Mouse (Mus musculus): ENCODE results near the gene Kif7. TPM values are rescaled to one million over a fixed set of nuclear protein-coding genes. Genes with fewer than 3 reads are reported as not detected.

The Kif7 gene
- polyA plus RNA-seq, 1 experiment from 2014 or later = 3.3 TPM

DNA sequence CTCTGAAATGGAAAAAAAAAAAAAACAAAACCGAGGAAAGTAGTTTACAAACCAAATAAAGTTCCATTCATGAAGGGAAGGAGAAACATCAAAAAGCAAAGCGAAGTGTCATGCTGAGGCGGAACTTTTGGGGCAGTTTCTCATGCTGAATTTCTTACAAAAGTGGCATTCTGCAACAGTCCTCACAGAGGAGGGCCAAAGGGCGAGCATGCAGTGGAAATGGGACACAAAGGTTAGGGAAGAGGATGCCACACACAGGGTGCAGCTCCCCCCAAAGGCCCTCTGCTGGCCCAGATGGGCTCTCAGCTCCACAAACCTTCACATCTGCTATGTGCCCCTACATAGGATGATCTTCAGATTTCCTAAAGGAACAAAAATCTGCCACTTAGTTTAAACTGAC, 24.8 kb upstream of the Kif7 start:
- Histone ChIP-seq H3K9ac (replicated peaks) (no peak overlapping the region), H3K4me3 (no peak overlapping the region), H3K27ac (replicated peaks) (no peak overlapping the region), H3K4me1 (peaks cover 7% of the 10 kb centered on the region), H3K9me3 (no peaks in the 10 kb centered on the region), H3K4me2 (replicated peaks) (no peak overlapping the region), H3K36me3 (0 out of 2 replicates have a peak, but pooled peaks cover 5% of the 10 kb centered on the region), H3K27me3 (no peaks in the 10 kb centered on the region)
- WGBS = 85% methylated on average over 4 of the region's 4 CpGs
- no peak for ATAC-seq (replicated peaks)

DNA sequence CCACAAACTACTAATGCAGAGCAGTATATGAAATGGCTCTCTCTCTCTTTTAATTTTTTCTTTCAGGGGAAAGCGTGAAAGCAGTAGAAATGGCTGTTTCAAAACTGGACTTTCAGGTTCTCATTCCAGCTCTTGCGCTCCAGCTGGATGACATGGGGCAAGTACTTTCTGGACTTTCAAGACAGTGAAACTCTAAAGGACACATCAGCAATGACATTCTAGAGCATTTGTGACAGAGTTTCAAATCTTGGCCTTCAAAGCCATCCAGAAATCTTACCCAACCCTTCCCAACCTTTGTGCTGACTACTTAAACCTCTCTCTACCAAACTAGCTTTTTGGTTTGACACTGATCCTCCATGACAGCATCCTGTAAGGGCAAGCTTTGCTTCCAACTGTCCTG, 23.4 kb upstream of the Kif7 start:
- 98% methylated on average over 2 of the region's 2 CpGs for WGBS
- no peak overlapping the region for H3K9ac ChIP-seq (replicated peaks)
- no peak overlapping the region for H3K27ac ChIP-seq (replicated peaks)
- H3K27me3 ChIP-seq = no peaks in the 10 kb centered on the region
- H3K4me1 ChIP-seq = peaks cover 7% of the 10 kb centered on the region
- H3K9me3 ChIP-seq = no peaks in the 10 kb centered on the region
- H3K36me3 ChIP-seq = 0 out of 2 replicates have a peak, but pooled peaks cover 5% of the 10 kb centered on the region
- no peak overlapping the region for H3K4me3 ChIP-seq
- H3K4me2 ChIP-seq (replicated peaks) = no peak overlapping the region
- ATAC-seq (replicated peaks) = no peak

DNA sequence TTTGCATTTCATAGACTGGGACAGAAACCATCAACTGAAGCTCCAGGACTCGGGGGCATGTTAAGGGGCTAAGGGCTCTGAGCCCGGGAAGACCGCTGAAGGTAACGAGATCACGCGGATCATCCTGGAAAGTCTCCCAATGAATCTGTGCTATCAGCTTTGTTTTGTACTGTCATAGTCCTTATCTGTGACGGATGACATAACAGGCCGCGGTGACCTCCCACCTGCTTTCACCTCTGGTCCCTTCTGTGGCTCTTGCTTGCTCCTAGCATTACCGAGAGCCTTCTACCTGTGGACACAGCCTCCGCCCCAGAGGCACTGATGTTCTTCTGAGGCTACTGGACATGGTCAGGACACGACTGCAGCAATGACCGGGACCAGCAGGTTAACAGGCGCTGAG, 21.0 kb upstream of the Kif7 start:
- no peak overlapping the region for H3K4me2 ChIP-seq (replicated peaks)
- ATAC-seq (replicated peaks) = no peak
- no peak overlapping the region for H3K27ac ChIP-seq (replicated peaks)
- no peak overlapping the region for H3K4me3 ChIP-seq
- H3K4me1 ChIP-seq = no peaks in the 10 kb centered on the region
- 0 out of 2 replicates have a peak, but pooled peaks cover 5% of the 10 kb centered on the region for H3K36me3 ChIP-seq
- H3K27me3 ChIP-seq = no peaks in the 10 kb centered on the region
- WGBS = 89% methylated on average over 14 of the region's 14 CpGs
- no peak overlapping the region for H3K9ac ChIP-seq (replicated peaks)
- H3K9me3 ChIP-seq = no peaks in the 10 kb centered on the region

DNA sequence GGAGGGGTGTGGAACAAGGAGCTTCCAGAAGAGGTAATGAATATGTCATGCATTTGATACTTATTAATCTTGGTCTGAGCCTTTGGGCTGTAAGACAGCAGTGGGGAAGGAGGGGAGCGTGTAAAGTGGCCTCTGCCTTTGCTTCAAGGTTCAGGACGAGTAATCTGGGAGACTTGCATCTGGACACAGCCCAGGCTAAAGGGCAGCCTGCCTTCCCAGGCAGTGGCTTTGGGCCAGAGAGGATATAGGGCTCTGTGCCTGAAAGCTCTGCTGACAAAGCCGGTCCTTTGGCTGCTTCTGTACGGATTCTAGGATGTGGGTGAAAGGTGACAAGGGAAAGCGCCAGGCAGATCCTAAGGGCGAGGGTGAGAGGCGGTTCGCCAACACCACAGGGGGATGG, 19.0 kb upstream of the Kif7 start:
- Histone ChIP-seq H3K4me2 (replicated peaks) (no peak overlapping the region), H3K27ac (replicated peaks) (no peak overlapping the region), H3K4me1 (no peaks in the 10 kb centered on the region), H3K36me3 (0 out of 2 replicates have a peak, but pooled peaks cover 5% of the 10 kb centered on the region), H3K9ac (replicated peaks) (no peak overlapping the region), H3K4me3 (no peak overlapping the region), H3K9me3 (no peaks in the 10 kb centered on the region), H3K27me3 (no peaks in the 10 kb centered on the region)
- WGBS = 82% methylated on average over 8 of the region's 8 CpGs
- ATAC-seq (replicated peaks) = no peak

DNA sequence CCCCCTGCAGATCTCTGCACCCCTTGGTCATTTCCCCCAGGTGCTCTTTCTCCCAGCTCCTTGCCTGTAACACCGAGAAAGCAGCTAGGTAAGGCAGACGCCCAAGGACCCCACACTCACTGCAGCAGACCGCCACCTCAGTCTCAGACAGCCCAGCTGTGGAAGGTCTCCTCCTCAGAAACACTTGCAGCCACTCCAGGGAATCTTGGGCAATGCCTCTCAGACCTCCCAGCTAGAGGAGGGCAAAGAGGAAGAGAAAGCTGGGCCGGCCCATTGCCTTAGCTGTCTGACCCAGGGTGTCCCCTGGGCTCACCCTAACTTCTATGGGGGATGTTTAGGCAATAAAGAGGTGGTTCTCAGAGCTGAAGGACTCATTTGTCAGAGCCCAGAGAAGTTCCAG, 17.1 kb upstream of the Kif7 start, which contains the start of gene Plin1:
Plin1 (minus strand) TSS at position 282 of the 400 bp plus-strand sequence.
- H3K27ac ChIP-seq (replicated peaks) = no peak within 1 kb of the TSS
- H3K36me3 ChIP-seq = 0 out of 2 replicates have a peak, but pooled peaks cover 5% of the 10 kb centered on the region
- 55% methylated on average over 4 of the region's 4 CpGs for WGBS
- H3K4me2 ChIP-seq (replicated peaks) = no peak within 1 kb of the TSS
- no peaks in the 10 kb centered on the region for H3K4me1 ChIP-seq
- H3K27me3 ChIP-seq = no peaks in the 10 kb centered on the region
- no peak within 1 kb of the TSS for H3K4me3 ChIP-seq
- no peak for ATAC-seq (replicated peaks)
- H3K9ac ChIP-seq (replicated peaks) = no peak within 1 kb of the TSS
- no peaks in the 10 kb centered on the region for H3K9me3 ChIP-seq

DNA sequence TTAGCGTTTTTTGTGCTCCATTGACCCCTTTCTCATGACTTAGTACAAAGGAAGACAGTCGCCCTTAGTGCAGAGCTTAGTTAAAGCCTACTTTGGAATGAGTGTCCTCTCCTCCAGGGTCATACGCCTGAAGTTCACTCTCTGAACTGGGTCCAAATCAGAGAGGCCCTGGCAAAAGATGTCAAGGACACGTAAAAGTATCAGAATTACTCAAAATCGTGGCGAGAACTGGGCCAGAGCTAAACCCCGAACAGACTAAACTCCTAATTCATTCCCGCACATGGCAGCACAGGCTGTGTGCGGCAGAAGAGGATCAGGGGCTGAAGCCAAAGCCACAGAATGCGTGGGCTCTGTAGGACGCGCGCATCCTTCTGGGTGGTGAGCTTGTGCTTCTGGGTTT, 15.9 kb upstream of the Kif7 start:
- no peaks in the 10 kb centered on the region for H3K36me3 ChIP-seq
- WGBS = 76% methylated on average over 13 of the region's 13 CpGs
- H3K4me1 ChIP-seq = no peaks in the 10 kb centered on the region
- no peaks in the 10 kb centered on the region for H3K9me3 ChIP-seq
- no peak overlapping the region for H3K27ac ChIP-seq (replicated peaks)
- no peak overlapping the region for H3K4me3 ChIP-seq
- H3K27me3 ChIP-seq = no peaks in the 10 kb centered on the region
- ATAC-seq (replicated peaks) = no peak
- no peak overlapping the region for H3K4me2 ChIP-seq (replicated peaks)
- no peak overlapping the region for H3K9ac ChIP-seq (replicated peaks)

DNA sequence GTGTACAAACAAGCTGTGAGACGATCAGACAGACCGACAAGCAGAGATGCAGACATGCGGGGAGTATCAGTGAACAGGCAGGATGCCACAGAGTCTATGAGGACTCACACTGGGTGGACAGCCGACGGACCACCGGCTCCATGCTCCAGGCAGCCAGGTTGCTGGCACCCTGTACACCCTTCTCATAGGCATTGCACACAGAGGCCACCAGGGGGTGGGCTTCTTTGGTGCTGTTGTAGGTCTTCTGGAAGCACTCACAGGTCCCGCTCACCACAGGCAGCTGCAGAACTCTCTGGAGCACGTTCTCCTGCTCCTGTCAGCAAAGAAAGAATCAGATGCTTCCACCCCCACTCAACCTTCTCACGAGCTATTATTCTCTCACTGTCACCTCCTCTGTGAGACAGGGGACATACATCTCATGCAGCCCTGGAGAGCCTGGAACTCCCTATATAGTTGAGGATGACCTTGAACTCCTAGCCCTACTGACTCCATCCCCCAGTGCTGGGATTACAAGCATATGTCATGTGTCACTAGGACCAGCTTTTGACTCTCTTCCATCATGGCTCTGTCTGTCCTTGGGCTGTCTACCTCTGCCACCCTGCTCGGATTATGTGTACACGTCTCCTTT, 14.3 kb upstream of the Kif7 start:
- Histone ChIP-seq H3K4me3 (no peak overlapping the region), H3K9me3 (no peaks in the 10 kb centered on the region), H3K27me3 (no peaks in the 10 kb centered on the region), H3K27ac (replicated peaks) (no peak overlapping the region), H3K9ac (replicated peaks) (no peak overlapping the region), H3K4me1 (no peaks in the 10 kb centered on the region), H3K36me3 (no peaks in the 10 kb centered on the region), H3K4me2 (replicated peaks) (no peak overlapping the region)
- 64% methylated on average over 11 of the region's 11 CpGs for WGBS
- no peak for ATAC-seq (replicated peaks)

DNA sequence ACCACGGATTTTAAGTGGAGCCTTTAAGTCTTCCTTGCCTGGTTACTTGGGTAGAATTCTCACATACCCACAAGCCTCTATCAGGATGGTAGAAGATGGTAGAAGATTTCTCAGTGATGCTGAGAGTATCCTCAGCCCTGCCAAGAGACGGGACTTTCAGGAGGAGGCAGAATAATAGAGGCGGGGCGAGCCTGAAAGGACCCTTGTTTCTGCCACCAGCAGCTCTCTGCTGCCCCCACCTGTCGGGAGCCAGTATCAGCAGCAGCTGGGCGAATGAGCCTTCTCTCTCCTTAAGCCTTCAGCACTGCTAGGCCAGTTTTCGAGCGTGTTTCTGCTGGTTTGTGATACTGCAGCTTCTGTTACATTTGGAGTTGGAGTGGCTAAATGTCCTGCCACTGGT, 13.6 kb upstream of the Kif7 start:
- 5% methylated on average over 8 of the region's 8 CpGs for WGBS
- ATAC-seq (replicated peaks) = peak; percentile 27; the same call in 1 of the 2 replicates
- Histone ChIP-seq H3K9ac (replicated peaks) (no peak overlapping the region), H3K9me3 (no peaks in the 10 kb centered on the region), H3K27me3 (no peaks in the 10 kb centered on the region), H3K36me3 (no peaks in the 10 kb centered on the region), H3K4me3 (no peak overlapping the region), H3K27ac (replicated peaks) (no peak overlapping the region), H3K4me1 (no peaks in the 10 kb centered on the region), H3K4me2 (replicated peaks) (no peak overlapping the region)

DNA sequence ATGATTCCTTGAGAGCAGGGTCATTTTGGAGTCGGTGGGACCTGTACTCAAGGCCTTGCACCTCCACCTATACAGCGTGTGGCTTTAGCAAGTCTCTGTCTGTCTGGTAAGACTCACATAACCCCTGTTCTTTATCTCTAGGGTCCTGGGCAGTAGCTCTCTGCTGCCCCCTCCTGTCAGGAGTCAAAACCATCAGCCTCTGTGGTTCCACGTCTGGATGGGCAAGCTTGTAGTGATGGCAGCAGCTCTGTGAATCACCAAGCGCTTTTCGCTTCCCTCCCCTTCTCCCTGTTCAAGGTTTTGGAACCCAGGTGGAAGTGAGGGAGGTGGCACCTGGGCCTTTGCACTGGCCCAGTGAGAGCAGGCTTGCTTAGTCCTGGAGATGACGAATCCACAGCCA, 12.7 kb upstream of the Kif7 start:
- peak; percentile 36 for ATAC-seq (replicated peaks)
- H3K4me2 ChIP-seq (replicated peaks) = no peak overlapping the region
- 26% methylated on average over 6 of the region's 6 CpGs for WGBS
- H3K4me1 ChIP-seq = no peaks in the 10 kb centered on the region
- peaks cover 4% of the 10 kb centered on the region; the same call in 1 of the 2 replicates for H3K27me3 ChIP-seq
- H3K9ac ChIP-seq (replicated peaks) = no peak overlapping the region
- H3K9me3 ChIP-seq = no peaks in the 10 kb centered on the region
- no peak overlapping the region for H3K4me3 ChIP-seq
- no peak overlapping the region for H3K27ac ChIP-seq (replicated peaks)
- no peaks in the 10 kb centered on the region for H3K36me3 ChIP-seq

DNA sequence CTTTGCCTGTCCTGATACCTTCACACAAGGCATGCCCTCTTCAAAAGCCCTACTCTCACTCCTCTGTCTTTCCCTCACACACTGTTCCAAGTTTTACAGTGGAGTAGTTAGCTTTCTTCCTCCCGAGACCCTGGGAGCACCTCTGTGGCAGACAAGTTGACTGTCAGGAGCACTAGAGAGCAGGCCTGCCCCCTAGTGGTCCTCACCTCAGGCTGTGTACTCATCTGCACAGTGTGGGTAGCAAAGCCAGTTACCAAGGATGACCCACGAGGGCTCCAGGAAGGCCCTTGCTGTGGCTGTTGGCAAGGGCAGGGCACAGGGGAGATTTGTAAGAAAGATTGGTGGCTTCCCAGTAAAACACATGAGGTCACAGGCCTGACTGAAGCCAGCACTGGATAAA, 11.6 kb upstream of the Kif7 start:
- H3K4me2 ChIP-seq (replicated peaks) = no peak overlapping the region
- WGBS = 8% methylated on average over 2 of the region's 2 CpGs
- peak; percentile 44; the same call in 1 of the 2 replicates for ATAC-seq (replicated peaks)
- H3K4me3 ChIP-seq = no peak overlapping the region
- H3K9me3 ChIP-seq = no peaks in the 10 kb centered on the region
- peaks cover 10% of the 10 kb centered on the region; the same call in 1 of the 2 replicates for H3K27me3 ChIP-seq
- H3K27ac ChIP-seq (replicated peaks) = no peak overlapping the region
- no peaks in the 10 kb centered on the region for H3K4me1 ChIP-seq
- no peaks in the 10 kb centered on the region for H3K36me3 ChIP-seq
- H3K9ac ChIP-seq (replicated peaks) = no peak overlapping the region

DNA sequence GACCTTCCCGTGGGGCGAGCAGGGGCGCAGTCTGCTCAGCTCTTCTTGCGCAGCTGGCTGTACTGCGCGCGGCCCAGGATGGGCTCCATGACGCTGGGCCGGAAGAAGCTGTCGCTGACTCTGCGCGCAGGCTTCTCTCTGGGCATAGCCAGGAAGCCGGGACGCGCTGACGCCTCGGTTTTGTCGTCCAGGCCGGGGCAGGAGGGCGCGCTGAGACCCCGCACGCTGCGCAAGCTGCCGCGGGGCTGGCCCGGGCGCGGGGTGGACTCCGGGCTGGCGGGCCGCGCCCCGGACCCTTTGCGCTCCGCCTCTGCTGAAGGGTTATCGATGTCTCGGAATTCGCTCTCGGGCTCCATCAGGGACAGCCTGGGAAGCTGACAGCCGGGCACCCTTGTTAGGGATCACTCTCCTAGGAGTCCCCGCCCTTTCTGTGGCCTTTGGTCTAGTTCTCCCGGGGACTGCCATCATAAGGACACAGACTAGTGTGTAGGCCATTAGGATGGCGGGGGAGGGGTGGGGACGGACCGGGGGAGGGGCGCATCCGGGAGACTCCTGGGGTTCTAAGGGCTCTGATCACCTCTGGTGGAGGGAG, 6.0 kb upstream of the Kif7 start:
- Histone ChIP-seq H3K27me3 (peaks cover 13% of the 10 kb centered on the region; the same call in 1 of the 2 replicates), H3K9me3 (no peaks in the 10 kb centered on the region), H3K27ac (replicated peaks) (peak overlapping the region; percentile 20), H3K4me3 (peak overlapping the region; percentile 67), H3K36me3 (no peaks in the 10 kb centered on the region), H3K4me2 (replicated peaks) (peak overlapping the region; percentile 91), H3K9ac (replicated peaks) (peak overlapping the region; percentile 75), H3K4me1 (peaks cover 3% of the 10 kb centered on the region; the same call in 1 of the 2 replicates)
- WGBS = under 1% methylated on average over 48 of the region's 48 CpGs
- ATAC-seq (replicated peaks) = peak; percentile 85

DNA sequence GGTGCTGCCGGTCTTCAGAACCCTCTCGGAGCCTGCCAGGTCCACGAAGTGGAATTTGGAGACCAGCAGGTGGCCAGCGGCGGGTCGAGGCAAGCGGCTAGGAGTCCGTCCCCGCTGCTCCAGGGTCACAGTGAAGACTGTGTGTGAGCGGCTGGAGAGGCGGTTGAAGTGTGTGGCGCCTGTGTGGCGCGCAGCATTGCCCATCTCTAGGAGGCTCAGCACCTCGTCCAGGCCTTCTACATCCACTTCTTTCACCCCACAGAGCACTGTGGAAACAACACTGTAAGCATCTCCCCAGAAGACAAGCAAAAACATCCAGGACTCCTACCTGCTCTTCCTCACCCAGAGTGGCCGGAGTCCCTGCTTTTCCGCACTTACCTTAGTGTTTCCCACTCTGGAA, 4.7 kb downstream of the Kif7 start:
- no peaks in the 10 kb centered on the region for H3K27me3 ChIP-seq
- H3K27ac ChIP-seq (replicated peaks) = 0 out of 2 replicates have a peak overlapping the region, but pooled peaks have one; percentile 6
- ATAC-seq (replicated peaks) = no peak
- H3K9me3 ChIP-seq = no peaks in the 10 kb centered on the region
- H3K4me3 ChIP-seq = peak overlapping the region; percentile 48
- H3K4me1 ChIP-seq = peaks cover 16% of the 10 kb centered on the region
- 32% methylated on average over 17 of the region's 17 CpGs for WGBS
- H3K4me2 ChIP-seq (replicated peaks) = peak overlapping the region; percentile 68
- peak overlapping the region; percentile 58 for H3K9ac ChIP-seq (replicated peaks)
- no peaks in the 10 kb centered on the region for H3K36me3 ChIP-seq
